Mouse (Mus musculus) layer of hippocampus, adult 8-10 months (tissue): ENCODE measurements around the gene Gtsf1. TPM values are rescaled to one million over a fixed set of nuclear protein-coding genes. Genes with fewer than 3 reads are reported as not detected.
A peak's percentile ranks its signal among the peaks of the same experiment; 100 is the strongest.
"Not testable (repeated sequence)": the region's sequence is repeated elsewhere in the genome, so short reads cannot be mapped to it uniquely, and the experiment has no call there.

Experiments
- DNase-seq, 2 experiments: peaks; one replicate each; pipeline ENCODE4 v3.0.0; 2022; ENCODE audit warnings: low spot score in 2 of 2
- total RNA-seq, 4 experiments: library from RNA; stranded (reverse); gene quantifications; 2 replicates each; pipeline ENCODE4 v1.2.4; 2022

Gtsf1 gene
- not detected for total RNA-seq

DNA sequence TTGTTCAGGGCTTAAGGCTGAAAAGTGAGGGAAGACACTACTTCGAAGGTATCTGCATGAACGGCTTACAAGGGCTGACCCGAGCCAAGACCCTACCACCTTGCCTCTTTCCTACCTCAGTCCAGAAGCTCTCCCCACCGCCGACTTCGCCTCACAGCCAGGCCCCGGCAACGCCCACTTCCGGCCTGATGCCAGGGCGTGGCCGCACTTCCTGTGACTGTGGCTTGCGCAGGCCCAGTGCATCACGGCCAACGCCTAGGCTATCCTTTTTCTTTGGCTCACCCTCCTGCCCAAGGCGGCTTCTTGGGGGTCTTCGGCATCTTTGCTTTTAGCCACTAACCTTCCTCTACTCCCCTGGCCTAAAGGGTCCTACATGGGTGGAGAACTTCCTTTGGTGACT lies at the start of gene Gtsf1:
Gtsf1 (minus strand) TSS at position 230 of the 400 bp plus-strand sequence.
- DNase-seq, result no peak

DNA sequence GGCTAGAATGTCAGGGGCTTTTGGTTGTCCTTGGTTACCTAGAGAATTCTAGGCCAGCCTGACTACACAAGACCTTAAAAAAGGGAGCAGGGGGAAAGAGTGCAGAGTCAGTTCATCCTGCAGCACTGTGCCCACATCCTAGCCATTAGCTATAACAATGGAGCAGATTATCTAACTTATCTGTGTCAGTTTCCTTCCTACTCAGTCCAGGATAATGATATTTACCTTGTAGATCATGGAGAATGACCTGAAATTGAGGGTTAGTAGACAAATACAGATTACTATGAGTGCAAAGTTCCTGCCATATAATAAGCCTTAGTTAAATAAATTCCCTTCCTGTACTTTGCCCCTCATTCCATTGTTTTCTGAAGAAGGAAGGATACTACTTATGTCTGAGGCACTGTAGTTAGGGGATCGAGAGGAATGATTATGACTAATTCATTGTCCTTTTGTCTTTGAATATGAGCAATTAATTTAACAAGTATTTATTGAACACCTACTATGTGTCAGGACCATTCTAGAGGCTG lies 48.9 kb upstream of the Gtsf1 start:
- no peak for DNase-seq

DNA sequence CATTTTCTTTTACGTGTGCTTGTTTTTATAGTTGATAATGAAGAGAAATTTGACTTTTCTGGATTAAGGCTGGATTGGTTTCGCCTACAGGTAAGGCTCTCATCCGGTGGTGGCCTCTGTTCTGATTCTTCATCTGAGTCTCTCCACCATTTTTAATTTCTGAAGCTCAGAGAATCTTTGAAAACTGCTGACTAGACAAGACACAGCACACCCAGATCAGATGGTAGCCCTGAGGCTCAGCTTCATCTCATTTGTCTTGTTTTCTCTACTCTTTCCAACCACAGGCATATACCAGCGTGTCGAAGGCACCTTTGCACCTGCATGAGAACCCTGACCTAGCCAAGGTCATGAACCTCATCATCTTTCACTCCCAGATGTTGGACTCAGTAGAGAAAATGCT lies 43.5 kb upstream of the Gtsf1 start:
- no peak for DNase-seq

DNA sequence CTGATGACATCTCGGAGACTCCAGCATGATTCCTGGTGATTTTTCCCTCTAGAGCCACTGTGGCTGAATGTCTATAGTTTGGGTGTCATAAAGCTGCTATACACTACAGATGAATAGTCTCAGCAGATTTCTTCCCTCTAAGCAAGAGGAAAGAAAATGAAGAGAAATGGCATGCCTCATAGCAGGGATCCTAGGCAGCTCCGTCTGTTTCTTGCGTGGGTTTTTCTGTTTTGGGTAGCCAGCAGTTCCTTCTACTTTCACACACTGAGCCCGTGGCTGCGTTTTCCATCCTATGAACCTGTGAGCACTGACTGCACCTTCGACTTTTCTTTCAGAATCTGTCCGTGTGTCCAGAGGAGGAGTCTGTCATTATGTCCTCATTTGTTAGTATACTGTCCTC lies 42.9 kb upstream of the Gtsf1 start:
- DNase-seq, result no peak

DNA sequence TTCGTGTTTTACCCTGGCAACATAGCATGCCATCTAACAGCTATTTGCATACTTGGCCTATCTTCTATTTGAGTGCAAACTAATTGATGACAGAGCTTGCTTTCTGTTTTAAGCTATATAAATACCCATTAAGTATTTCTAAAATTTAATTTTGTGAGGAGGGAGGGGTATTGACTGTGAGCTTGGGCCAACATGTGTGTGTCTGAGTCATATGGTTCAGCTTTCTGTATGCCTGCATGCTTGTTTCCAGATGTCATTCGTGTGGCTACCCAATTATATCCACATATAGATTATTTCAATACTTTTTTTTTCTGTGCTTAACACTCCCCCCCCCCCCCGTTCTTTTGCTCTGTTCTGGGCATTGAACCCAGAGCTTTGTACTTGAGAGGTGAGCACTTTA lies 42.0 kb upstream of the Gtsf1 start:
- DNase-seq, result no peak

DNA sequence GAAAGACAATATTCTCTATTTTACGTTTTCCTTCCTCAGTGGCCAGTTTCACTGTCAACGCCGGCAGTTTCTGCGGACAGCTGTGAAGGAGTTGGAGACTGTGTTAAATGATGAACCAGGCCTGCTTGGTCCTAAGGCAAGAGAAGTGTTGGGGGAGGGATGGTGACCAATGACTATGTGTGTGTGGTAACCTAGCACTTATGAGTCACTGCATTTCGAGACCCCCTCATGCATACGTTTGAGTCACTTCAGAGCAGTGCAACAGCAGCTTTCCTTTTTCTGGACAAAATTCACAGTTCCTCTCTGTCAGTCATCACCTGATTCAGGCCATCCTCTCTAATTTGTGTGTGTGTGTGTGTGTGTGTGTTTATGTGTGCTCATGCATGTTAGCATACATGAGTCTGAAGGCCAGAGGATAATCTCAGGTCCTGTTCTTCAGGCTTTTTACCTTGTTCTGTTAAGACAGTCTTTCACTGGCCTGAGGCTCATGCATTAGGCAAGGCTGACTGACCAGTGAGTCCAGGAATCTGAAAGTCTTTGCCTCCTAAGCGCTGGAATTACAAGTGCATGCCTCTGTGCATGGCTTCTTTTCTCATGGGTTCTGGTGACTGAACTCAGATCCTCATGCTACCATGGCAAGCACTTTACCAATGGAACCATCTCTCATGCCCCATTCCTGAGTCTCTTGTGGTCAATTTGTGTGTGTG lies 41.4 kb upstream of the Gtsf1 start:
- DNase-seq, result no peak

DNA sequence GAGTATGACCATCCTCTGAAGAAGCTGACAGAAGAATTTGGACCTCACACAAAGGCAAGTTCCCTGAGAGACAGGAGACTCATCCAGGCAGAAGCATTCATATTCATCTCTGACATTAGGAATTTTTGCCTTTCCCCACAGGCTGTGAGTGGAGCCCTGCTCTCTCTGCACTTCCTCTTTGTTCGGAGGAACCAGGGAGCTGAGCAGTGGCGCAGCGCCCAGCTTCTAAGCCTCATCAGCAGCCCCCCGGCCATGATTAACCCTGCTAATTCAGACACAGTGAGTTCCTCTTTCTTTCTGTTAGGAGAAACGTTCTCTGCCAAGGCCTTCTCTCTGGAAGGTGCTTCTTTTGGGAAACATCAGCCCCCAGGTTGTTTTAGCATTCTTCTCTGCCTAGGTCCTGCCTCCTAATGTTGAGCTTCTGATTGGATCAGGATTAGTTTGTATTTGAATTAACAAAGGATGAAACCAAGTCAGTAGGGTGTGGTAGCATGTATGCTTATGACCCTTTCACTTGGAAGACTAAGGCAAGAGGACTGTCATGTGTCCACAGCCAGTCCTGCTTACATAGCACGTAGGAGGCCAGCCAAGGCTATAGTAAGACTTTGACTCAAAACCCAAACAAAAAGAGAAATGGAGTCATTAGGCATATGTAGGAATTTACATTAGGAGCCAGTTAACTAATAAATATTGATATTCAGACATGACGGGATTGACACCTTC lies 32.4 kb upstream of the Gtsf1 start:
- no peak for DNase-seq

DNA sequence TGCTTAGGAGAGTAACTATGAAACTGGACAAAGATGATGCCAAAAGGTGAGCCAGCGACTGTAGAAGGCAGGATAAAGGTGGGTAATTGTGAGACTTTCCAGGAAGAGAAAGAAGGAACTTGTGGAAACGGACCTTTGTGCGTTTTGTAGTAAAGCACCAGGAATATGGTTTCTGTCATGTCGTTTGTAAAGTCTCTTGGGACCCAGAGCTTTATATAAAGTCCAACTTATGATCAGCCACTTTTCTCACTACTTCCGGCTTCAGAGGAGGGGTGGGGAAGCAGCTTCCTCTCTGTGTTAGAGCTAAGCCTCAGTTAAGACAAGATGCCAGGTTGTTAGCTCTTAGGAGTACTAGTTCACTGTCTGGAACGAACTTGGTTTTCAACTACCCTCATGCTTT lies 24.2 kb upstream of the Gtsf1 start:
- no peak for DNase-seq

DNA sequence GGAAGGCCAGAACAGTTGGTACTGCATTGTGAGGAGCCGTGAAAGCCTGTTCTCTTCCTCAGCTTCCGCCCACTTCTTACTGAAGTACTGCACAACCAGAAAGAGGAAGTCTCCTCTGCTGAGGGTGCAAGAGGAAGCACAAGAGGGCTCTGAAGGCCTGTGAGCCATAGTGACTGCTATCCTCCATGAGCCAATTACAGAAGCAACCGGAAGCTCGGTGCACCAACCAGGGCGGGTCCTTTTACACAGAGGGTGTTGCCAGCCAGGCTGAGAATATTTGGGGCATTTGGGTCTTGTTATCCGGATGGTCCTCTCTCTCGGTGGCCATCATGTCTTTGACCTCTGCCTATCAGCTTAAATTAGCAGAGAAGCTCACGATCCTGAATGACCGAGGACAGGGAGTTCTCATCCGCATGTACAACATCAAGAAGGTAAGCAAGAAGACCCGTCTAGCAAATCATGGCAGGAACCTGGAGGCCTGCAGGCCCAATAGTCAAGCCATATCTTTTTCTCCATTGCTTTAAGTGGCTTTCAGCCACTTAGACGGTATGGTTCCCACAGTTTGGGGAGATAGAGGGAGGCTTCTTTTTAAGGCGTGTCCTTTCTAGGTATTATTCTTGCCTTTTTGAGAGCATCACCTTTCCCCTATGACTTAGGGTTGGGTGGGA lies 23.4 kb upstream of the Gtsf1 start, which contains the start of gene Nckap1l:
Nckap1l (plus strand) TSS at position 244 of the 668 bp plus-strand sequence.
- peak; percentile 7 to 8 for DNase-seq

DNA sequence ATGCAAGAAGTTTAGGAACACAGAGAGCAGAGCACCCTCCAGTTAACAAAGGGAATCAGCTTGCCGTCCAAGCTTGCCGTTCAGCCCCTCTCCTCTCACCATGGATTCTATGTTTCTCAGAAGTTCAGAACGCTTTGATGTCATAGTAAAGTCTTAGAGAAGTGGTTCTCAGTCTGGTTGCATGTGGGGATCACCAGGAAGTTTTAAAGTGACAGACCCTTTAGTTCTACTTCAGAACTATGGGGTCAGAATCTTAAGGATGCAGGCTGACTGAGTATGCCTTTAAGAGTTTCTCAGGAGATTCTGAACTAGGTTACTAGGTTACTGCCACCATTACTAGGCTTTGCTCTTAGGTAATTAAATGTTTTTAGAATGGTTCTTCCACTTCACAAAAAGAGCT lies 18.1 kb upstream of the Gtsf1 start, which contains the start of gene Gtsf2:
Gtsf2 (minus strand) TSS at position 101 of the 400 bp plus-strand sequence.
- DNase-seq, result no peak

DNA sequence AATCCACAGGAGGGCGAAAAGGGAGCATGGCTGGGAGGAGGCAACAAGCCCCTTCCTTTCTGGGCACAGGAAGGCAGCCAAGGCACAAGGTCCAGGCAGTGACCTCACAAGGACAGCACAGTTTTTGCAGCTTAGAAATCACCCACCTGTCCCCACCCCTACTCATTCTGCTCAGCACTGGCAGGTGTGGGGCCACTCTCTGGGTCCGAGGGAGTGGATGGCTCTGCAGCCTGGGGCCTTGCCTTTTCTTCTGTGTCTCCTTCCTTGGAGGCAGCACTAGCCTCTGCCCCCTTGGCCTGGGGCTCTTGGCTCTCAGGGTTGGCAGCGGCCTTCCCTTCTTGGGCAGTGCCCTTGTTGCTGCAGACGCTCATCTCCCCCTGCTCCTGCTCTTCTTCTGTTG lies 15.7 kb upstream of the Gtsf1 start:
- not testable (repeated sequence) for DNase-seq

DNA sequence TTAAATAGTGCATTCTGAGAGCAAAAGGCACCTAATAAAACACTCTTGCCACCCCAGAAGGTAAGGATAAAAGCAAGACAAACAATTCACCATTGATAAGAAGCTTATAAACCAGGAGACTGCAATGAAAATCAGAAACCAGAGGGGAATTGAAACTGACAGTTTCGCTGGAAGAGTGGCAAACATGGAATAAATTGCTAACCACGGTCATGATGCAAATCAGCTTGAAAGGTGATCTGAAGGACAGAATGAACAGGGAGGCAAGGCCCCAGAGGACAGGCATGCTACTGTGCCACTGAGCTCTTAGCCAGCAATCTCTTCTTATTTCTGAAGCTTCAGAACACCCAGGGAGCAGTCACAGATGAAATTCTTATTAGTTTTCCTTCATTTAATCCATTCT lies 3.3 kb downstream of the Gtsf1 start:
- no peak for DNase-seq

DNA sequence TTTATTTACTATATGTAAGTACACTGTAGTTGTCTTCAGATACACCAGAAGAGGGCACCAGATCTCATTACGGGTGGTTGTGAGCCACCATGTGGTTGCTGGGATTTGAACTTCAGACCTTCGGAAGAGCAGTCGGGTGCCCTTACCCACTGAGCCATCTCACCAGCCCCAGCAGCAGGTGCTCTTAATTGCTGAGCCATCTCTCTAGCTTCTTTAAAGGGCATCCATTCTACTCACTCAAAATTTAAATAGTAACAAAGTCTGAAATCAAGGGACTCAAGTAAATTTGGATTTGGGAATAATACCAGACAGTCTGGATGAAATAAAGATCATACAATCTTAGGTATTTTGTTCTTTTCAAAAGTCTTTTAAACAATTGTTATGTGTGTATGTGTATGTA lies 24.7 kb downstream of the Gtsf1 start:
- DNase-seq, result not testable (repeated sequence)

DNA sequence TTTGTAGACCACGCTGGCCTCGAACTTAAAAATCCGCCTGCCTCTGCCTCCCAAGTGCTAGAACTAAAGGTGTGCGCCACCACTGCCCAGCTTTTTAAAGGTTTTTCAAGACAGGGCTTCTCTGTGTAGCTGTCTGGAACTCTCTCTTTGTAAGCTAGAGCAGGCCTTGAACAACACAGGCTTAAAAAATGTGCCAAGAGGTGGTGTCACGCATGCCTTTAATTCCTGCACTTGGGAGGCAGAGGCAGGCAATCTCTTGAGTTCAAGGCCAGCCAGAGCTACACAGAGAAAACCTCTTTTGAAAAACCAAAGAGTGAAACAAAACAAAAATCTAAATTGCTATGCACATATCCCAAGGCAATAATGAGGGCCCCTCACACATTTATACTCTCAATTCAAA lies 28.9 kb downstream of the Gtsf1 start:
- no peak for DNase-seq

DNA sequence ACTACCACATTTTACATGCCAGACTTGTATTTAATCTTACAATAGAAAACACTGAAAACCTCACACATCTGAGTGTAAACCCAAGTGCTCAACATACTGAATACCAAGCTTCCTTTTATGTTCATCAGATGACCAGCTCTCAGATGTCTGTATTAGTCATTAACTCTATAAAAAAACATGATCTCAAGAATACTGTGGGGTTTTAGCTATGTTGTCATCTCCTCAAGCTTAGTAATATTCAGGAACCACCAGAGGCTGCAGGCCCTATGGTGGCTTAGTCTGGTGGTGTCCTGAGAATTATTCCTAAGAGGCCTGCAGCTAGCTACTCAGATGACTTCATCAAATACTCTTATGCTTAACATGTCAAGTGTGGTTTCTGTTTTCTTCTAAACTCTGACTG lies 36.7 kb downstream of the Gtsf1 start:
- DNase-seq, result no peak

DNA sequence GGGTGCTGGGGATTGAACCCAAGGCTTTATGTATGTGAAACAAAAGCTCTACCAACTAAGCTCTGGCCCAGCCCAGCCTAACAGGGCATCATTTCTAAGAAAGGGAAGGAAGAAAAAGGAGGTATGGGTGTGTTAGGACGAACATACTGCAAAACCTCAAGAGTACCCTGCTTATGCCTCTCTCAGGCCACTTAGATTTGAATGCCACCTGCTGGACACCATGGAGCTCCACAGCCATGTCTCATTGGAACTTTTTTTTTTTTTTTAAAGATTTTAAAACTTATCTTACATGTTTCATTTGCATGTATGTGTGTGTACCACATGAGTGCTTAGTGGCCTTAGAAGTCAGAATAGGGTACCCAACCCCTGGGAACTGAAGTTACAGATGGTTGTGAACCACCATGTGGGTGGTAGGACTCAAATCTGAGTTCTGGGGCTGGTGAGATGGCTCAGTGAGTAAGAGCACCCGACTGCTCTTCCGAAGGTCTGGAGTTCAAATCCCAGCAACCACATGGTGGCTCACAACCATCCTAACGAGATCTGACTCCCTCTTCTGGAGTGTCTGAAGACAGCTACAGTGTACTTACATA lies 41.6 kb downstream of the Gtsf1 start:
- no peak for DNase-seq

DNA sequence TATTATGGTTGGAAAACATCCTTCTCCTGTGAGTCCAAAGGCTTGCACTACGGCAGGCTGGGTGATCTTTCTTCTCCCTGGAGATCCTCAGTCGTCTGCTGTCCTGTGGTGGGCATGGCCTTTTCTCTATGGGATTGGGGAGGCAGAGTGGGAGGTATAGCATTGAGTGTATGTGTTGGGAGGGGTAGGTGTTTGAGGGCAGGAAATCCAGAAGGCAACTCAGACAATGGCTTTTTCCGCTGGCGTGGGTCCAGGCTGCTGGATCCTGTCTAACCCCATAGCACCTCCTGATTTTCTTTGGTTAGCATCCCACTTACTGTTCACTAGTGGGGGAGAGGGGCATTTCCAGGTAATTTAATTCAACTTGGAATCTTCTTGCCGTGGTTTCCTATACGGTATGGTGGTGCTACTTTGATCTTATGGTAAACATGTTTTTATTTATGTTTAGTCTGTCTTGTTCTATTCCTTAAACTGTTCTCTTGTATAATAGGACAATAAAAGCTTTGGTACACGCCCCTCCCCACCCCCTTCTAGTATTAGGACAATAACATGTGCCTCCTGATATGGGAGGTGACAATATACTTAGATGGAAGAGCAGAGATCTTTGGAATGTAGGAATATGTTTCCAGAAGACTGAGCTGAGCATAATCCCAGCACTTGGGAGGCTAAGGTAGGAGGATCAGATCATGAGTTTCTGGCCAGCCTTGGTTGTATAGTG lies 46.3 kb downstream of the Gtsf1 start:
- no peak for DNase-seq

DNA sequence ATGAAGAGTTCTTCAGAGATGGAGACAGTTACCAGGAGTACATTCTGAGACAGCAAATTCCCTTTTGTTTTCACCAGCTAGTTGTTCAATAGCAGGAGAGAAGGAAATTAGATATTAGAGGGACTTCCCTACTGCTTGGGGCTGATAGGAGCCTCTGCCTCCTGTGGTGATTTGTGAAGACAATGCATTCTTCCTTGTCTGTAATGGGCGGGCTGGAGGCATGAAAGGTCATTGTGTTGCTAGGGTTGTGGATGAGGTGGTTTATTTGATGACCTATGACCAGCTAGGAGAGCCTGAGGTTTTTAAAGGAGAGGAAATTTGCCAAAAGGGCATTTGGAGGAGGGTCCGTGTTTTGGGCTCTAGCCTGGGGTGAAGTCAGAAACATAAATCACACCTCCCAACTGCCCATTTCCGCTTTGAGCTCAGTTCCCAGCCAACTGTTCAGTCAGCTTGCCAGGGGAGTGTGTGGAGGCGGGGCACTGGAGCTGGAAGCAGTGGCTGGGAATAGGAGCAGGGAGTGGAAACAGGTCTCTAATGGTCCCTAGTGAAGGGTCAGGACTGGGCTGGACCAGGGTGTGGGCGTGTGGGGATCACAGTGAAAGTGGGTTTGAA lies 47.4 kb downstream of the Gtsf1 start:
- no peak for DNase-seq

DNA sequence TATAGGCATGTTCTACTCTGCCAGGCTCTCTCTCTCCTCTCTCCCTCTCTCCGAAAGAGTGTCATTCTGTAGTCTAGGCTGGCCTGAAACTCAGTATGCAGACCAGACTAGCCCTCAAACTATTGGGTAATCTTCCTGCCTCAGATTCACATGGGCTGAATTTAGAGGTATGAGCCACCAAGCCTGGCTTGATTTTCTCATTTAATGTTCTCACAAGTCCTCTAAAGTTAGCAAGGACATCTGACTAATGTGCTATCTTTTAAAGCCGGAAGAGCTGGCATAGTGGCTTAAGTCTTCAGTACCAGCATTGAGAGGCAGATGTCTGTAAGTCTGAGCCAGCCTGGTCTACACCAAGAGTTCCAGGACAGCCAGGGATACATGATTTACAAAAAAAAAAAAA lies 48.2 kb downstream of the Gtsf1 start:
- DNase-seq, result no peak

DNA sequence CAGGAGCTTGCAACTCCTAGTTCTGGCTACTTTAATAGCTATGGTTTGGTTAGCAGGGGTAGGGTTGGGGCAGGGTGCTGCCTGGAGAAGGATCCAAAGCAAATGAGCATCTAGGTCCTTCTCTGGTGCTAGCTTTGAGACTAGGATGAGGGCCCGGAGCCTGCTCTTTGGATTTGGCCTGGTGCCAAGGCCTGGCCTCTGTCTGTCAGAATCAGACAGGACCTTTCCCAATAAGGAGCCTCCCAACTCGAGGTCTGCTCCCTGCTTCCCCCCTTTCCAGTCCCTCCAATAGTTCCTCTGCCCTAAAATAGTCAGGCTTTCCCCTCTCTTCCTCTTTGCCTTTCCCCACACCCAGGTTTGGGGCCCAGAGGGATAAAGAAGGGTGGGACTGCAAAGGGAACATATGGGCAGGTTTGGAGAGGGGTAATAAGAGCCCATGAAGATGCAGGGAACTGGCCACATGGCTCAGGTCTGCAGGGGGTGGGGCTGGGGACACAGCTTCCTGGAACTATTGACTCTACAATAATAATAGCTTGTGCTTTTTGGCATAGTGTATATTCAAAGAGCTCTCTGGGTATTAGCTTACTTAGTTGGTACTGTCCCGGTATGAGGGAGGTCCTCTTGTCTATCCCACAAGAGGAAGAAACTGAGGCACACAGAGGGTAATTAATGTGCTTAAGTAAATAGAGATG lies 51.5 kb downstream of the Gtsf1 start:
- DNase-seq, result no peak
